Mouse (Mus musculus) stomach, postnatal 0 days (tissue): ENCODE measurements at regions not wholly inside any gene's neighbourhood (a gene's known extent, or its start where the extent isn't known, plus 50 kb on each side); places are given as distances from the start of the nearest gene placed in this dataset.

Experiments
- CTCF ChIP-seq: IDR thresholded peaks from 2 replicates; pipeline ENCODE4 v1.5.1; 2016; ENCODE audit warnings: antibody characterized with exemption, low read depth, mild to moderate bottlenecking, moderate library complexity
- EP300 ChIP-seq: optimal IDR thresholded peaks from 2 replicates; pipeline ENCODE3; 2016; ENCODE audit warnings: antibody characterized with exemption

GRCm38 (mm10) chr13:99790951-99791350 is 109.9 kb downstream of the Cartpt start:
- no peak for TF ChIP-seq CTCF
- TF ChIP-seq EP300, result no peak
